Mouse (Mus musculus) embryo, embryonic 10 days (tissue): ENCODE results near the gene Apoa5.
"Not testable (repeated sequence)": the region's sequence is repeated elsewhere in the genome, so short reads cannot be mapped to it uniquely, and the experiment has no call there.

Source experiments
- DNase-seq: peaks from one replicate; pipeline ENCODE4 v3.0.0-alpha.2; 2015; ENCODE audit warnings: low spot score

Apoa5 gene

DNA sequence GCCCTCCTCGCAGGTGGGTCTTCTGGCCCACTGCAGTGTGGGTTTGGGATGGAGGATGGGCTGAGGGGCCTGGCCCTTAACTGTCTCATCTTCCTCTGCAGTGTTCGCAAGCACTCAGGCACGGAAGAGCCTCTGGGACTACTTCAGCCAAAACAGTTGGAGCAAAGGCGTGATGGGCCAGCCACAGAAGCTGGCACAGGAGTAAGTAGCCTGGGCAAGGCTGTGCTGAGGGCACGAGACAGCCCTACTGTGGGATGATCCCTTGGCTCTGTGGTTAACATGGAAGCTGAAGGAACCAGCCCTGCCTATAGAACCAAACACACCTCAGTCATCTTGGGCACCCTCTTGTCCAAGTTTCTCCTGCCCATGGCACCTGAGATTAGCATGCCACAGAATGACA is 692 bp downstream of the Apoa5 start:
- no peak for DNase-seq

- DNase-seq, result no peak
These were observed 2.3 kb downstream of the Apoa5 start for GRCm38 (mm10) chr9:46270782-46271181.

GRCm38 (mm10) chr9:46272070-46272469 is 3.6 kb downstream of the Apoa5 start:
- DNase-seq, result no peak

- peak; percentile 94 for DNase-seq
These were observed 4.4 kb downstream of the Apoa5 start, which contains the start of gene Zpr1 for GRCm38 (mm10) chr9:46272677-46273454. Gene Zpr1 (plus strand): TSS chr9:46273064.

DNA sequence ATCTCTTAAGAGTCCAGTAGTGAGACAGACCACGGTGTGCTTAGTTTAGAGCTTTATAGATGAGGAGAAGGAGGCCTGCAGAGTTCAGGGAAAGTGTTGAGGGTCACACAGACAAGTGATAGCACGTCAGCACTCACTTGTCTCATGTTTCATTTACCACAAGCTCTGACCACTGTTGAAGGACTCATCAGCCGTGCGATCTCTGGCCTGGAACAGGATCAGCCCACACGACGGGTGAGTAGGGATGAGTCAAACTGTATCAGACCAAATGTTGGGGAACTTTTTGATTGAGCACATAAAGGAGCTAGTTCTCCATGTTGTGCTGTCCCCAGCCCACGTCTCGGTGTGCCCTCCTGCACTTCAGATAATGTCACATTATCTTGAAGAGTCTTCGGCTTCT is 6.1 kb downstream of the Apoa5 start:
- no peak for DNase-seq

GRCm38 (mm10) chr9:46282631-46283436 is 14.4 kb downstream of the Apoa5 start, which contains the start of gene Bud13:
Gene Bud13 (plus strand): TSS chr9:46283008.
- peak; percentile 94 for DNase-seq

GRCm38 (mm10) chr9:46298381-46298780 is 29.9 kb downstream of the Apoa5 start:
- no peak for DNase-seq

- peak; percentile 84 for DNase-seq
These were observed 33.7 kb downstream of the Apoa5 start for GRCm38 (mm10) chr9:46302142-46302541.

GRCm38 (mm10) chr9:46309121-46309520 is 40.7 kb downstream of the Apoa5 start:
- DNase-seq, result peak; percentile 56

GRCm38 (mm10) chr9:46314507-46314906 is 46.1 kb downstream of the Apoa5 start:
- peak; percentile 94 for DNase-seq

- no peak for DNase-seq
These were observed 46.5 kb downstream of the Apoa5 start for GRCm38 (mm10) chr9:46314921-46315320.

DNA sequence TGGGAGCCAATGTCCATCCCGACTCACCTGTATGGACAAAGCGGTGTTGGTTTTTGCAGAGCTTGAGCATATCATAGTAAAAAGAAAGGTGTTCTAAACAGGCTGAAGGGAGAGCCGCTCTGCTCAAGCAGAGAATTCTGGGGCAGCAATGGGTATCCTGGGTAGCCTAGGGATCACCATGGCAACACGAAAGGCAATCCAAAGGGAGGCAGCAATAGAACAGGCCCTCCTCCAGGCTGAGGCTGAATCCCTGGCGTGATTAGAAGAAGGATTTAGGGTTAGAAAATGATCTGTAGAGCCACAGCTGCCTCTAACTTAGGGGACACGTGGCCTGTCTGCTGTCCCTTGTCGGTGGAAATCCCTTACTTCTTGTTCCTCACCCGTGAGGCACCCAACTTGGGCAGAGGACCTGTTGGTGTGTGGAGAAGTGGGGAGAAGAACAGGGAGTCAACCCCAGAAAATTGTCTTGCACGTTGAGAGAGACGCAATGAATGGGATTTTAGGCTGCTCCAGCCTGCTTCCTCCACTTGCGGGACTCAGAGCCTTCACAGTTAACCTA is 47.5 kb downstream of the Apoa5 start:
- DNase-seq, result peak; percentile 67

- DNase-seq, result peak; percentile 61
These were observed 48.0 kb downstream of the Apoa5 start for GRCm38 (mm10) chr9:46316388-46316787.

GRCm38 (mm10) chr9:46316909-46317308 is 48.5 kb downstream of the Apoa5 start:
- DNase-seq, result no peak

DNA sequence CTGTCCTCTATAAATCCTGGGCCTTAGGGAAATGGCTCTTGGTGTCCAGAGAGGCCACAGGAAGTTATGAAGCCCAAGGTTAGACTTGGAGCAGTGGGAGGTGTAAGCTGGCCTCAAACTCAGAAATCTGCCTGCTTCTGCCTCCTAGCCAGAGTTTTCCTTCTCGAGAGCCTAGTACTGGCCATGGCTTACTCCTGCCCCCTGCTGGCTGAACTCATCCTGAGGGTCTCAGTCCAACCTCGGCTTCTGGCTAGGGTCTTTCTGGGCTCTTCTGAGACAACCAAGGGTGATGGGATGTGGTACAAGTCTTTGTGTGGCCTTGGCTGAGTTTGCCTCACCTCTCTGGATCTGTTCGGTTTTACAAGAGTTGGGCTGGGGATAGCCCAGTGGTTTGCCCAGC is 49.5 kb downstream of the Apoa5 start:
- DNase-seq, result no peak

GRCm38 (mm10) chr9:46319886-46320285 is 51.5 kb downstream of the Apoa5 start, which contains the start of gene 4931429L15Rik:
Gene 4931429L15Rik (minus strand): TSS chr9:46319986.
- not testable (repeated sequence) for DNase-seq

DNA sequence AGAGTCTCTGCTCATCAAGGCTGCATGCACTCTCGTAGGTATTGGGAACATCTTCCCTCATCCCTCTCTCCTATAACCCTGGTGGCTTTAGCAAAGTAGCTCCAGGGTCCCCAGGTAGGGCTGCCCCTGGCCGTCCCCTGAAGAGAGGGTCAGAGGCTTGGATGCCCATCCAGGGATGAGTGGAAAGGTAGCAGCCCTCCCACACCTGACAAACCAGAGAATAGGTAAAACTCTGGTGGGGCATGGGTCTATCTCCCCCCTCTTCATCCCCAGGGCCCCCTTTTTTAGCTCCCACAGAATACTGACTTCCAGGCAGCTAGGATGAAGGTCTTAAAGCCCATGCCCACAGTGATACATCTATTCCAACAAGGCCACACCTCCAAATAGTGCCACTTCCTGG is 52.0 kb downstream of the Apoa5 start:
- DNase-seq, result no peak
